Mouse (Mus musculus): ENCODE results near the gene Gtf3c2. TPM values are rescaled to one million over a fixed set of nuclear protein-coding genes. Genes with fewer than 3 reads are reported as not detected.

Gene Gtf3c2
- polyA plus RNA-seq, 1 experiment from 2014 or later = 16.8 TPM

- Histone ChIP-seq H3K4me2 (ENCODE audit: low read depth, low read length) (no peak overlapping the region), H3K4me1 (ENCODE audit: insufficient read depth) (no peaks in the 10 kb centered on the region), H3K4me3 (ENCODE audit: low read depth, low read length) (no peak overlapping the region), H3K9me3 (ENCODE audit: low read length) (no peaks in the 10 kb centered on the region), H3K27ac (ENCODE audit: low read depth) (no peak overlapping the region), H3K36me3 (replicated peaks; ENCODE audit: insufficient read depth, low read length) (peaks cover 82% of the 10 kb centered on the region), H3K9ac (replicated peaks) (no peak overlapping the region), H3K27me3 (ENCODE audit: insufficient read depth, low read length) (no peaks in the 10 kb centered on the region)
- WGBS (ENCODE audit: insufficient replicate concordance) = 57% methylated on average over 1 of the region's 1 CpGs
- ATAC-seq = no peak
- TF ChIP-seq EP300 (IDR thresholded peaks at IDR 0.05; ENCODE audit: low read depth) = no peak
- TF ChIP-seq CTCF (IDR thresholded peaks at IDR 0.05; ENCODE audit: low read depth) = no peak
- DNase-seq = no peak
Observed at GRCm38 (mm10) chr5:31164878-31165277, 15.1 kb downstream of the Gtf3c2 start.

GRCm38 (mm10) chr5:31162462-31162861 is 17.5 kb downstream of the Gtf3c2 start:
- no peak overlapping the region for H3K9ac ChIP-seq (replicated peaks)
- TF ChIP-seq EP300 (IDR thresholded peaks at IDR 0.05; ENCODE audit: low read depth) (no peak), CTCF (IDR thresholded peaks at IDR 0.05; ENCODE audit: low read depth) (no peak)
- H3K9me3 ChIP-seq (ENCODE audit: low read length) = no peaks in the 10 kb centered on the region
- H3K4me2 ChIP-seq (ENCODE audit: low read depth, low read length) = no peak overlapping the region
- DNase-seq (no peak), ATAC-seq (no peak)
- peaks cover 81% of the 10 kb centered on the region for H3K36me3 ChIP-seq (replicated peaks; ENCODE audit: insufficient read depth, low read length)
- H3K27me3 ChIP-seq (ENCODE audit: insufficient read depth, low read length) = no peaks in the 10 kb centered on the region
- no peak overlapping the region for H3K27ac ChIP-seq (ENCODE audit: low read depth)
- no peaks in the 10 kb centered on the region for H3K4me1 ChIP-seq (ENCODE audit: insufficient read depth)
- H3K4me3 ChIP-seq (ENCODE audit: low read depth, low read length) = no peak overlapping the region

GRCm38 (mm10) chr5:31154152-31154553 is 25.8 kb downstream of the Gtf3c2 start, which contains the start of gene Mpv17:
Mpv17 (minus strand) TSS chr5:31154251.
- WGBS (ENCODE audit: insufficient replicate concordance) = 0% methylated on average over 19 of the region's 19 CpGs

GRCm38 (mm10) chr5:31153516-31154151 is 26.3 kb downstream of the Gtf3c2 start:
- WGBS (ENCODE audit: insufficient replicate concordance) = 30% methylated on average over 6 of the region's 6 CpGs

More at GRCm38 (mm10) chr5:31154152-31154553, 25.8 kb downstream of the Gtf3c2 start, which contains the start of gene Mpv17:
- peak; percentile 90 for ATAC-seq
- no peak for TF ChIP-seq EP300 (IDR thresholded peaks at IDR 0.05; ENCODE audit: low read depth)
- TF ChIP-seq CTCF (IDR thresholded peaks at IDR 0.05; ENCODE audit: low read depth) = no peak
- no peaks in the 10 kb centered on the region for H3K9me3 ChIP-seq (ENCODE audit: low read length)
- H3K36me3 ChIP-seq (replicated peaks; ENCODE audit: insufficient read depth, low read length) = peaks cover 30% of the 10 kb centered on the region
- no peaks in the 10 kb centered on the region for H3K27me3 ChIP-seq (ENCODE audit: insufficient read depth, low read length)
- peak within 1 kb of the TSS; percentile 72 for H3K9ac ChIP-seq (replicated peaks)
- H3K27ac ChIP-seq (ENCODE audit: low read depth) = peak within 1 kb of the TSS; percentile 35; the same call in 1 of the 2 replicates
- H3K4me2 ChIP-seq (ENCODE audit: low read depth, low read length) = peak within 1 kb of the TSS; percentile 82
- H3K4me3 ChIP-seq (ENCODE audit: low read depth, low read length) = peak within 1 kb of the TSS; percentile 74
- peaks cover 12% of the 10 kb centered on the region for H3K4me1 ChIP-seq (ENCODE audit: insufficient read depth)
- DNase-seq = peak; percentile 83

GRCm38 (mm10) chr5:31151746-31152145 is 28.2 kb downstream of the Gtf3c2 start:
- peaks cover 12% of the 10 kb centered on the region for H3K4me1 ChIP-seq (ENCODE audit: insufficient read depth)
- TF ChIP-seq CTCF (IDR thresholded peaks at IDR 0.05; ENCODE audit: low read depth) = peak; percentile 37
- TF ChIP-seq EP300 (IDR thresholded peaks at IDR 0.05; ENCODE audit: low read depth) = no peak
- WGBS (ENCODE audit: insufficient replicate concordance) = 78% methylated on average over 3 of the region's 3 CpGs
- H3K27ac ChIP-seq (ENCODE audit: low read depth) = no peak overlapping the region
- no peak overlapping the region for H3K9ac ChIP-seq (replicated peaks)
- H3K36me3 ChIP-seq (replicated peaks; ENCODE audit: insufficient read depth, low read length) = peaks cover 8% of the 10 kb centered on the region
- no peak overlapping the region for H3K4me3 ChIP-seq (ENCODE audit: low read depth, low read length)
- no peak for DNase-seq
- H3K27me3 ChIP-seq (ENCODE audit: insufficient read depth, low read length) = no peaks in the 10 kb centered on the region
- no peaks in the 10 kb centered on the region for H3K9me3 ChIP-seq (ENCODE audit: low read length)
- ATAC-seq = 0 out of 2 replicates have a peak, but pooled peaks have one; percentile 22
- H3K4me2 ChIP-seq (ENCODE audit: low read depth, low read length) = no peak overlapping the region

More at GRCm38 (mm10) chr5:31153516-31154151, 26.3 kb downstream of the Gtf3c2 start:
- Histone ChIP-seq H3K4me2 (ENCODE audit: low read depth, low read length) (peak overlapping the region; percentile 82), H3K27me3 (ENCODE audit: insufficient read depth, low read length) (no peaks in the 10 kb centered on the region), H3K27ac (ENCODE audit: low read depth) (no peak overlapping the region), H3K4me3 (ENCODE audit: low read depth, low read length) (peak overlapping the region; percentile 74), H3K9ac (replicated peaks) (peak overlapping the region; percentile 72), H3K9me3 (ENCODE audit: low read length) (no peaks in the 10 kb centered on the region), H3K4me1 (ENCODE audit: insufficient read depth) (peaks cover 12% of the 10 kb centered on the region), H3K36me3 (replicated peaks; ENCODE audit: insufficient read depth, low read length) (peaks cover 25% of the 10 kb centered on the region)
- TF ChIP-seq CTCF (IDR thresholded peaks at IDR 0.05; ENCODE audit: low read depth) (no peak), EP300 (IDR thresholded peaks at IDR 0.05; ENCODE audit: low read depth) (no peak)
- peak; percentile 1 for ATAC-seq
- no peak for DNase-seq

- Histone ChIP-seq H3K9ac (replicated peaks) (no peak overlapping the region), H3K27ac (ENCODE audit: low read depth) (no peak overlapping the region), H3K9me3 (ENCODE audit: low read length) (no peaks in the 10 kb centered on the region), H3K4me1 (ENCODE audit: insufficient read depth) (peaks cover 11% of the 10 kb centered on the region), H3K36me3 (replicated peaks; ENCODE audit: insufficient read depth, low read length) (peaks cover 5% of the 10 kb centered on the region; the same call in 1 of the 2 replicates), H3K27me3 (ENCODE audit: insufficient read depth, low read length) (no peaks in the 10 kb centered on the region), H3K4me3 (ENCODE audit: low read depth, low read length) (no peak overlapping the region), H3K4me2 (ENCODE audit: low read depth, low read length) (no peak overlapping the region)
- WGBS (ENCODE audit: insufficient replicate concordance) = 73% methylated on average over 4 of the region's 4 CpGs
- TF ChIP-seq CTCF (IDR thresholded peaks at IDR 0.05; ENCODE audit: low read depth) (no peak), EP300 (IDR thresholded peaks at IDR 0.05; ENCODE audit: low read depth) (no peak)
- ATAC-seq (no peak), DNase-seq (no peak)
Observed at GRCm38 (mm10) chr5:31149781-31150180, 30.2 kb downstream of the Gtf3c2 start.

All from liver, postnatal 0 days (tissue).